Mouse (Mus musculus): ENCODE data around the gene Tmem63c. TPM values are rescaled to one million over a fixed set of nuclear protein-coding genes. Genes with fewer than 3 reads are reported as not detected.

The Tmem63c gene
- polyA plus RNA-seq, 1 experiment from 2014 or later: 0.04 TPM

DNA sequence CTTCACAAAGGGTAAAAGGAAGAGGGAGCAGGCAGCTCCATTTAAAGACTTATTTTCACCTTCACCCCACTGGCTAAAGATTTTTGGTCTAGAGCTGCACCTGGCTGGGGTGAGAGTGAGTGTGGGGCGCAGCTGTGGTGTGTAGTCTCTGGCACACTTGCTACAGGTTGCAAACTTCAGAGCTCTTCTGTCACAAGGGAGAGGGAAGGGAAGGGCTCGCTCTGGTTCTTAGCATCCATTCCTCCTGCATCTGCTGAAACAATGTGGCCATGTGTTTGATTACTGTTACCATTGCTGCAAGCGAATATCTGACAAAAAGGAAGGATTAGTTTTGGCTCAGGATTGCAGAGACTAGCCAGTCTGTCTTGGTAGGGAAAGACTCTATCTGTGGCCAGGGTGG, 2.3 kb downstream of the Tmem63c start:
- Histone ChIP-seq H3K27ac (ENCODE audit: low read length) (no peak overlapping the region), H3K27me3 (ENCODE audit: insufficient read depth, low read length) (peaks cover 20% of the 10 kb centered on the region), H3K4me3 (ENCODE audit: low read length) (no peak overlapping the region), H3K9me3 (ENCODE audit: low read length) (no peaks in the 10 kb centered on the region), H3K4me1 (ENCODE audit: insufficient read depth, low read length) (peaks cover 10% of the 10 kb centered on the region; the same call in 1 of the 2 replicates), H3K9ac (replicated peaks; ENCODE audit: low read length) (no peak overlapping the region), H3K4me2 (replicated peaks; ENCODE audit: low read depth, low read length) (no peak overlapping the region), H3K36me3 (ENCODE audit: insufficient read depth, low read length) (no peaks in the 10 kb centered on the region)
- 78% methylated on average over 3 of the region's 3 CpGs for WGBS
- no peak for ATAC-seq (ENCODE audit: low FRiP score, low TSS enrichment)

DNA sequence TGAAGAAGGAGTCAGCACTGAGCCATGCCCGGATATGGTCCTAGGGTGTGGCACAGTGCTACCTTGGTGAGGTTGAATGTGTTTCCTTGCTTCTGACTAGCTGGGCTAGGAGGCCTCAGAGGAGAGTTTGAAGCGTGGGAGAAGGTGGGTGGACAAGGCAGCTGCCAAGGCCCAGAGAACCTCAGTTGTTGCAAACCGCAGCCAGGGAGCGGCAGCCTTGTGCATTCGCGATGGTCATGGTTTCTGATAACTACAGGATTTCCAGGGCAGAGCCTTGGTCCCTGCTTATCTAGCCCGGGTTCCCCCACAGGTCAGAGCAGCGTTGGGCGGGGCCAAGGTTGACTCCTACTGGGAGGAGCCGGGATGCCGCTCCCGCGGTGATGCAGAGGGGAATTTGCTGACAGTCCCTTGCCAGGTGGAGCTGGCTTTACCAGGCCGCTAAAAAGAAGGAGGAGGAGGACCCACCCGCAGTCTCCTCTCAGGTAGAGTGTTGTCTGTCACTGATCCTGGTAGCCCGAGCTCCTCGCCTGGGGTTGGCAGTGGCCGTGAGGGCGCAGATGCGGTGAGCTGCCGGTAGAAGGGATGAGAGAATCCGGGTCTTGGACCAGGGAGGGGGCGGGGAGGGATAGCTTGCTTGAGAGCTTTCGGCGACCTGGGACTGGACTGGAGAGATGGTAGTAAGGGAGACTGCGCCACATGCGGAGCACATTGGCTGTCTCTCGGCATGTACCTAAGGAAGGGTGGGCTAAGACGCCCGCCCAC, 5.2 kb downstream of the Tmem63c start:
- WGBS: 2% methylated on average over 30 of the region's 30 CpGs
- Histone ChIP-seq H3K4me1 (ENCODE audit: insufficient read depth, low read length) (peaks cover 10% of the 10 kb centered on the region; the same call in 1 of the 2 replicates), H3K36me3 (ENCODE audit: insufficient read depth, low read length) (no peaks in the 10 kb centered on the region), H3K27ac (ENCODE audit: low read length) (no peak overlapping the region), H3K4me3 (ENCODE audit: low read length) (peak overlapping the region; percentile 20), H3K4me2 (replicated peaks; ENCODE audit: low read depth, low read length) (peak overlapping the region; percentile 46), H3K27me3 (ENCODE audit: insufficient read depth, low read length) (peaks cover 20% of the 10 kb centered on the region), H3K9ac (replicated peaks; ENCODE audit: low read length) (no peak overlapping the region; the same call in 1 of the 2 replicates), H3K9me3 (ENCODE audit: low read length) (no peaks in the 10 kb centered on the region)
- ATAC-seq (ENCODE audit: low FRiP score, low TSS enrichment): 0 out of 2 replicates have a peak, but pooled peaks have one; percentile 27

DNA sequence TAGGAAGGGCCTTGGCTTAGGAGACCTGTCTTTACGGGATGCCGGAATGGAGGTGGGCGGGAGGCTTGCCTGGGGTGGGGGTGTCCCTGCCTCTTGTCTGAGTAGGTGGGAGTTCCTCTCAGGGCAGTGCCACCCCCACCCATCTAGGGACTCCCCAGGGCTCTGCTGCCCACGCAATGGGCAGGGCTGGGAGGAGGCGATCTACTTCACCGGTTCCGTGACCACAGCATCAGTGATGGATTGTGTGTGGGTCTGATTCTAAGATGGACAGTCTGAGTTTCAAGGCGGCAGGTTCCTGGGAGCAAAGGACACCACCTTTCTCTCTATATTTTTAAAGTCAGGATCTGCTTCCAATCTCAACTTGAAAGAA, 5.7 kb downstream of the Tmem63c start:
- H3K4me3 ChIP-seq (ENCODE audit: low read length): peak overlapping the region; percentile 20
- peak overlapping the region; percentile 46 for H3K4me2 ChIP-seq (replicated peaks; ENCODE audit: low read depth, low read length)
- H3K27me3 ChIP-seq (ENCODE audit: insufficient read depth, low read length): peaks cover 20% of the 10 kb centered on the region
- ATAC-seq (ENCODE audit: low FRiP score, low TSS enrichment): no peak
- no peaks in the 10 kb centered on the region for H3K9me3 ChIP-seq (ENCODE audit: low read length)
- peaks cover 10% of the 10 kb centered on the region; the same call in 1 of the 2 replicates for H3K4me1 ChIP-seq (ENCODE audit: insufficient read depth, low read length)
- H3K36me3 ChIP-seq (ENCODE audit: insufficient read depth, low read length): no peaks in the 10 kb centered on the region
- H3K27ac ChIP-seq (ENCODE audit: low read length): no peak overlapping the region
- no peak overlapping the region for H3K9ac ChIP-seq (replicated peaks; ENCODE audit: low read length)
- 14% methylated on average over 8 of the region's 8 CpGs for WGBS

- Histone ChIP-seq H3K9me3 (ENCODE audit: low read length) (no peaks in the 10 kb centered on the region), H3K36me3 (ENCODE audit: insufficient read depth, low read length) (no peaks in the 10 kb centered on the region), H3K4me3 (ENCODE audit: low read length) (no peak overlapping the region), H3K4me2 (replicated peaks; ENCODE audit: low read depth, low read length) (no peak overlapping the region), H3K9ac (replicated peaks; ENCODE audit: low read length) (no peak overlapping the region), H3K27ac (ENCODE audit: low read length) (no peak overlapping the region), H3K27me3 (ENCODE audit: insufficient read depth, low read length) (peaks cover 20% of the 10 kb centered on the region), H3K4me1 (ENCODE audit: insufficient read depth, low read length) (peaks cover 10% of the 10 kb centered on the region; the same call in 1 of the 2 replicates)
- WGBS: 54% methylated on average over 5 of the region's 5 CpGs
- no peak for ATAC-seq (ENCODE audit: low FRiP score, low TSS enrichment)
Observed at GRCm38 (mm10) chr12:87027391-87027790, 6.3 kb downstream of the Tmem63c start.

GRCm38 (mm10) chr12:87028068-87028467, 6.9 kb downstream of the Tmem63c start:
- 75% methylated on average over 2 of the region's 2 CpGs for WGBS
- H3K9ac ChIP-seq (replicated peaks; ENCODE audit: low read length): no peak overlapping the region
- H3K4me2 ChIP-seq (replicated peaks; ENCODE audit: low read depth, low read length): no peak overlapping the region
- H3K27ac ChIP-seq (ENCODE audit: low read length): no peak overlapping the region
- no peaks in the 10 kb centered on the region for H3K36me3 ChIP-seq (ENCODE audit: insufficient read depth, low read length)
- ATAC-seq (ENCODE audit: low FRiP score, low TSS enrichment): no peak
- H3K9me3 ChIP-seq (ENCODE audit: low read length): no peaks in the 10 kb centered on the region
- peaks cover 10% of the 10 kb centered on the region; the same call in 1 of the 2 replicates for H3K4me1 ChIP-seq (ENCODE audit: insufficient read depth, low read length)
- H3K27me3 ChIP-seq (ENCODE audit: insufficient read depth, low read length): peaks cover 20% of the 10 kb centered on the region
- H3K4me3 ChIP-seq (ENCODE audit: low read length): no peak overlapping the region

GRCm38 (mm10) chr12:87029251-87029976, 8.3 kb downstream of the Tmem63c start:
- H3K4me3 ChIP-seq (ENCODE audit: low read length): no peak overlapping the region

GRCm38 (mm10) chr12:87031163-87031763, 10.1 kb downstream of the Tmem63c start:
- Histone ChIP-seq H3K4me1 (ENCODE audit: insufficient read depth, low read length) (peaks cover 7% of the 10 kb centered on the region; the same call in 1 of the 2 replicates), H3K9ac (replicated peaks; ENCODE audit: low read length) (no peak overlapping the region), H3K4me2 (replicated peaks; ENCODE audit: low read depth, low read length) (no peak overlapping the region), H3K4me3 (ENCODE audit: low read length) (no peak overlapping the region), H3K36me3 (ENCODE audit: insufficient read depth, low read length) (no peaks in the 10 kb centered on the region), H3K27me3 (ENCODE audit: insufficient read depth, low read length) (peaks cover 11% of the 10 kb centered on the region), H3K9me3 (ENCODE audit: low read length) (no peaks in the 10 kb centered on the region), H3K27ac (ENCODE audit: low read length) (no peak overlapping the region)
- ATAC-seq (ENCODE audit: low FRiP score, low TSS enrichment): no peak
- 74% methylated on average over 5 of the region's 5 CpGs for WGBS

More at GRCm38 (mm10) chr12:87029251-87029976, 8.3 kb downstream of the Tmem63c start:
- Histone ChIP-seq H3K9me3 (ENCODE audit: low read length) (no peaks in the 10 kb centered on the region), H3K4me2 (replicated peaks; ENCODE audit: low read depth, low read length) (no peak overlapping the region), H3K4me1 (ENCODE audit: insufficient read depth, low read length) (peaks cover 10% of the 10 kb centered on the region; the same call in 1 of the 2 replicates), H3K9ac (replicated peaks; ENCODE audit: low read length) (no peak overlapping the region), H3K27ac (ENCODE audit: low read length) (no peak overlapping the region), H3K36me3 (ENCODE audit: insufficient read depth, low read length) (no peaks in the 10 kb centered on the region), H3K27me3 (ENCODE audit: insufficient read depth, low read length) (peaks cover 20% of the 10 kb centered on the region)
- no peak for ATAC-seq (ENCODE audit: low FRiP score, low TSS enrichment)
- WGBS: 65% methylated on average over 5 of the region's 5 CpGs

- no peak overlapping the region for H3K27ac ChIP-seq (ENCODE audit: low read length)
- 94% methylated on average over 7 of the region's 7 CpGs for WGBS
- no peaks in the 10 kb centered on the region for H3K36me3 ChIP-seq (ENCODE audit: insufficient read depth, low read length)
- no peak overlapping the region for H3K9ac ChIP-seq (replicated peaks; ENCODE audit: low read length)
- H3K4me1 ChIP-seq (ENCODE audit: insufficient read depth, low read length): no peaks in the 10 kb centered on the region
- no peaks in the 10 kb centered on the region for H3K27me3 ChIP-seq (ENCODE audit: insufficient read depth, low read length)
- ATAC-seq (ENCODE audit: low FRiP score, low TSS enrichment): no peak
- H3K9me3 ChIP-seq (ENCODE audit: low read length): no peaks in the 10 kb centered on the region
- no peak overlapping the region for H3K4me2 ChIP-seq (replicated peaks; ENCODE audit: low read depth, low read length)
- no peak overlapping the region for H3K4me3 ChIP-seq (ENCODE audit: low read length)
Observed at GRCm38 (mm10) chr12:87036631-87037030, 15.5 kb downstream of the Tmem63c start.

DNA sequence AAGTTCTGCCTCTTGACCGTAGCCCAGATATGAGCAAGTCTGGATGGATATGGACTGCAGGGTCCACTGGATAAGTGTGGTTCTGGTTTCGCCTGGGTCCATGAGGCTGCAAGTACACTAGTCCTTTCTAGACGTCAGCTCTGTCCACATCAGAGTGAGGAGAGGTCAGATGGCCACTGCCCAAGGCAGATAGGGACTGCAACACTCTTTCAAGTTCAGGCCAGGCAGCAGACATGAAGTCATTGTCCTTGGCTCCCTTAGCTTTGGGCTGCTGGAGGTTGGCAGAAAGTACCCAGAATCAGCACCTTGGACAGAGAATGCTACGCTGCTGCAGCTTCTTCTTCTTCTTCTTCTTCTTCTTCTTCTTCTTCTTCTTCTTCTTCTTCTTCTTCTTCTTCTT, 19.0 kb downstream of the Tmem63c start:
- H3K27ac ChIP-seq (ENCODE audit: low read length): no peak overlapping the region
- H3K4me1 ChIP-seq (ENCODE audit: insufficient read depth, low read length): no peaks in the 10 kb centered on the region
- H3K4me2 ChIP-seq (replicated peaks; ENCODE audit: low read depth, low read length): no peak overlapping the region
- no peaks in the 10 kb centered on the region for H3K9me3 ChIP-seq (ENCODE audit: low read length)
- no peaks in the 10 kb centered on the region for H3K27me3 ChIP-seq (ENCODE audit: insufficient read depth, low read length)
- 57% methylated on average over 4 of the region's 4 CpGs for WGBS
- ATAC-seq (ENCODE audit: low FRiP score, low TSS enrichment): no peak
- no peaks in the 10 kb centered on the region for H3K36me3 ChIP-seq (ENCODE audit: insufficient read depth, low read length)
- H3K9ac ChIP-seq (replicated peaks; ENCODE audit: low read length): no peak overlapping the region
- no peak overlapping the region for H3K4me3 ChIP-seq (ENCODE audit: low read length)
